Mouse (Mus musculus) liver, adult 2 months (tissue): ENCODE data around the gene Plcb2. TPM values are rescaled to one million over a fixed set of nuclear protein-coding genes. Genes with fewer than 3 reads are reported as not detected.

Experiments used
- DNase-seq: peaks from one replicate; pipeline ENCODE4 v3.0.0-alpha.2; 2011; ENCODE audit warnings: low read depth, low spot score; ENCODE audit errors: extremely low read depth
- H3K27ac ChIP-seq: fragments of 200-500 bp; replicated peaks from 2 replicates; pipeline ENCODE4 v1.5.1; 2012; ENCODE audit warnings: low read depth, mild to moderate bottlenecking, control low read depth, inconsistent platforms, low read length; ENCODE audit not compliant: insufficient read depth
- H3K27me3 ChIP-seq: fragments of 200-500 bp; 2 replicates; pipeline ENCODE4 v1.6.1; 2012; ENCODE audit warnings: mild to moderate bottlenecking, moderate library complexity, low read length, inconsistent platforms; ENCODE audit not compliant: control insufficient read depth, insufficient read depth
- H3K36me3 ChIP-seq: fragments of 200-500 bp; 2 replicates; pipeline ENCODE4 v1.6.1; 2012; ENCODE audit warnings: low read length, inconsistent platforms; ENCODE audit not compliant: control insufficient read depth, insufficient read depth
- H3K4me1 ChIP-seq: fragments of 200-500 bp; 2 replicates; pipeline ENCODE4 v1.6.1; 2011; ENCODE audit warnings: low read length; ENCODE audit not compliant: control insufficient read depth, insufficient read depth
- H3K4me3 ChIP-seq: fragments of 200-500 bp; 2 replicates; pipeline ENCODE4 v1.5.1; 2011; ENCODE audit warnings: low read depth, mild to moderate bottlenecking, control low read depth, low read length, moderate library complexity; ENCODE audit not compliant: insufficient read depth
- H3K79me2 ChIP-seq: fragments of 200-500 bp; 2 replicates; pipeline ENCODE4 v1.6.1; 2012; ENCODE audit warnings: inconsistent platforms, mild to moderate bottlenecking, low read length, moderate library complexity; ENCODE audit not compliant: control insufficient read depth, insufficient read depth
- H3K9ac ChIP-seq: fragments of 200-500 bp; 2 replicates; pipeline ENCODE4 v1.6.1; 2012; ENCODE audit warnings: low read depth, mild to moderate bottlenecking, control low read depth, inconsistent platforms, low read length
- CTCF ChIP-seq: fragments of 200-500 bp; IDR thresholded peaks from 2 replicates; pipeline ENCODE4 v1.5.1; 2011; ENCODE audit warnings: low read depth, low read length, control low read depth
- POLR2A ChIP-seq: fragments of 200-500 bp; IDR thresholded peaks from 2 replicates; pipeline ENCODE4 v1.6.1; 2011; ENCODE audit warnings: low read length, control low read depth; ENCODE audit not compliant: insufficient read depth; ENCODE audit errors: extremely low read depth
- WGBS: fragments of 180-500 bp; shearing (Covaris S2); methylation state at CpG from one replicate; pipeline ENCODE4 v1.1.7; 2018; 5-methylcytosine and 5-hydroxymethylcytosine counted together
- polyA plus RNA-seq: library from polyadenylated mRNA; depleted of rRNA; stranded (reverse); fragments of >200 nt; gene quantifications from 2 replicates; pipeline ENCODE4 v1.2.3, GENCODE M21; 2012; rRNA removed
- total RNA-seq: library from RNA; depleted of rRNA; stranded (reverse); fragments of >200 nt; gene quantifications from 2 replicates; pipeline ENCODE4 v1.2.3, GENCODE M21; 2014; rRNA removed

The Plcb2 gene
- total and polyA plus RNA-seq, 2 experiments, result 0.80 to 1.2 TPM

DNA sequence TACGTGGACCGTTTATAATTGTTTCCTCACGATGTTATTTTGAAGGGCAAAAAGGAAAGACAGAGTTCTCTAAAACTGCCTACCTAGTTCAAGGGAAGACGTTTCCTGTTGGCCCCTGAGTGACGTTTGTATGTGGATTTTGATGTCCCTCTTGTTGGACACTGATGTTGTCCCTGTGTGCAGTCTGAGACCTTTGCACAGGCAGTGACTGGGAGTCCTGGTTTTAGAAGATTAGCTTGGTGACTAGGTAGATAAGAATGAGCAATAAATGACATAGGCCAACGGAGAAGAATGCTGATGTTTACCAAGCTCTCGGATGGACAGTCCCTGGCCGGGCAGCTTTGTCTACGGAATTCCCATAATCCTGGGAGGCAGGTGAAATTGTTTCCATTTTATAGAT, 66.3 kb downstream of the Plcb2 start:
- TF ChIP-seq CTCF (no peak), POLR2A (no peak)

DNA sequence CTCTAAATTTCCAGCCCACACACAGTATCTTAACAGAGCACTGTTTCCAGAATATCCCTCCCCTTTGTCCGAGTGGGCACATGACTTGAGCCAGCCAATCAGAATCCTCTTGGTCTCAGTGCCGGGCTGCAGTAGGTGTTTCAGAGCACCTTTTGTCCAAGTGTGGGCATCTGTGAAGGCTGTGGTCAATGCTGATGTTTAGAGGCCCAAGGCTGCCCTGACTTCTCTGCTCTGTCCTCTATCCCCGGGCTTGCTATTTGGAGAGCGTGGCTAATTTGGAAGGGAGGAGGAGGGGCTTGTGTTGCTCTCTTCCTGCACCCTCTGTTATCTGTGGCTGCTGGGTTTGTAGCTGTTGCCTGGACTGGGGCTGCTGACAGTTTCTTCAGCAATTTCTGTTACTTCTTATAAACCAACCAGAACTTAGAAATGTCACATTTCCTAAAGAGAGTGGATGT, 68.2 kb downstream of the Plcb2 start:
- H3K4me3 ChIP-seq, result peak overlapping the region; percentile 34; the same call in 1 of the 2 replicates
- peak; percentile 24 for DNase-seq
- no peaks in the 10 kb centered on the region for H3K36me3 ChIP-seq
- H3K27me3 ChIP-seq, result peaks cover 8% of the 10 kb centered on the region; the same call in 1 of the 2 replicates
- H3K4me1 ChIP-seq, result no peaks in the 10 kb centered on the region
- H3K9ac ChIP-seq, result no peak overlapping the region
- 4% methylated on average over 4 of the region's 4 CpGs for WGBS
- H3K79me2 ChIP-seq, result no peaks in the 10 kb centered on the region
- no peak overlapping the region for H3K27ac ChIP-seq
- no peak for TF ChIP-seq POLR2A
- TF ChIP-seq CTCF, result no peak

More for the DNA sequence above, 66.3 kb downstream of the Plcb2 start:
- Histone ChIP-seq H3K27me3 (peaks cover 8% of the 10 kb centered on the region; the same call in 1 of the 2 replicates), H3K79me2 (no peaks in the 10 kb centered on the region), H3K4me3 (no peak overlapping the region), H3K27ac (no peak overlapping the region), H3K36me3 (no peaks in the 10 kb centered on the region), H3K4me1 (no peaks in the 10 kb centered on the region), H3K9ac (no peak overlapping the region)
- no peak for DNase-seq
- WGBS, result 74% methylated on average over 9 of the region's 9 CpGs

DNA sequence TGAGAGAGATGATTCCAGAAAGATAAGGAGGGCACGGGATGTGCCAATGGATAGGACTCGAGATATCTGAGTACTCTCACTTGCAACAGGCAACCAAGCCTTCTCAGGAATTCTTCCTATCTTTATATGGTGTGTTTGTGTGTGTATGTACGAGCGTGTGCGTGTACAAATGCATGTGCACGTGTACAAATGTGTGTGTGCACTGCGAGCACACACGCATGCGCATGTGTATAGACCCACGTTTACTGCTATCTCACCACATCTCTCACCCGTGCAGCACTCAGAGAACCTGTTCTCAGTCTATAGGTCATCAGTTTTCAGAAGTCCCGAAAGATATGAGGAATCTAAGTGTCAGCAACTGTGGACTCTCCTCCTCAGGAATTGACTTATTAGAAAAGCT, 68.7 kb downstream of the Plcb2 start:
- Histone ChIP-seq H3K4me3 (no peak overlapping the region), H3K27ac (no peak overlapping the region), H3K9ac (no peak overlapping the region)

DNA sequence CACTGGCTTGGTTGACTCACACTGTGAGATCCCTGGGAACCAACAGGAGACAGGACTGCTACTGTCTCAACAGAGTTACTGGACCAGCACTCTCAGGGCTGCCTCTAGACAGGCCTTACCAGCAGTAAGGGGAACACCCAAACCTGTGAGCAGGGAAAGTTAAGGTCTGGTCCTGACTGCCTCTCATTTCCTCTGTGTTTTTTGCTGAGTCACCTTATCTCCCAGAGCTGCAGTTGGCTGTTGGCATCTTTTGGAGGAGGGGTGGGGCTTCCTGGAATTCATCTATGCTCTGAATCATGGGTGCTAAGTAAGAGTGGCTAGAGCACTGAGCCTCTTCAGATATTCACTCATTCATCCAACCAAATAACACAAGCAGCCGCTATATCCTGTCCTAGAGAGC, 69.2 kb downstream of the Plcb2 start:
- DNase-seq, result peak; percentile 18
- Histone ChIP-seq H3K27me3 (peaks cover 7% of the 10 kb centered on the region; the same call in 1 of the 2 replicates), H3K9ac (no peak overlapping the region), H3K79me2 (no peaks in the 10 kb centered on the region), H3K4me3 (no peak overlapping the region), H3K36me3 (no peaks in the 10 kb centered on the region), H3K4me1 (no peaks in the 10 kb centered on the region), H3K27ac (no peak overlapping the region)
- TF ChIP-seq POLR2A (no peak), CTCF (no peak)
- WGBS, result 73% methylated on average over 1 of the region's 1 CpGs

More for the DNA sequence above, 68.7 kb downstream of the Plcb2 start:
- TF ChIP-seq POLR2A (no peak), CTCF (no peak)
- Histone ChIP-seq H3K27me3 (peaks cover 8% of the 10 kb centered on the region; the same call in 1 of the 2 replicates), H3K79me2 (no peaks in the 10 kb centered on the region), H3K4me1 (no peaks in the 10 kb centered on the region), H3K36me3 (no peaks in the 10 kb centered on the region)
- no peak for DNase-seq
- WGBS, result 79% methylated on average over 12 of the region's 12 CpGs

DNA sequence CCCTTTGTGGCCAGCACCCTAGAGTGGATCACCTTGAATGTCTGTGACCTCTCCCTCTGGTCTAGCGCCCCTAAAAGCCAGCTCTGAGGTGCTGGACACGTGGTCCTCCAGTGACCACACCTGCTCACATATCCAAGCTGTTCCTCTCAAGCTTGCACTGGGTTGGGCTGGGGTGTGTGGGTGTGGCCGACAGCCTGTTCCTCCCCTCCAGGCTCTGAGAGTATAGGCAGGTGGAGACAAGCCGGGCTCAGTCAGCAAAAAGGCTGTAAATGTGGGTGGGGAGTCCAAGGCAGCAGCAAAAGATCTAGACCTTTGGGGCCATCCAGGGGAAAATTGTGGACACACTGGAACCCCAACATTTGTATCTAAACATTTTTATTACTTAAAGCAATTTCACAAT, 69.8 kb downstream of the Plcb2 start:
- Histone ChIP-seq H3K4me3 (no peak overlapping the region), H3K27me3 (peaks cover 2% of the 10 kb centered on the region; the same call in 1 of the 2 replicates), H3K79me2 (no peaks in the 10 kb centered on the region), H3K4me1 (no peaks in the 10 kb centered on the region), H3K27ac (no peak overlapping the region), H3K36me3 (no peaks in the 10 kb centered on the region), H3K9ac (no peak overlapping the region)
- WGBS, result 70% methylated on average over 4 of the region's 4 CpGs
- no peak for DNase-seq
- TF ChIP-seq CTCF, result no peak
- no peak for TF ChIP-seq POLR2A

Other genes starting within 250 kb of the Plcb2 start
- gene Srp14, start 248.7 kb downstream of the Plcb2 start, total RNA-seq, result 59.7 and 72.8 TPM in 2 replicates
- gene Srp14, start 248.7 kb downstream of the Plcb2 start, polyA plus RNA-seq, result 33.4 and 37.3 TPM in 2 replicates
- gene Bmf, start 178.8 kb downstream of the Plcb2 start, total RNA-seq, result 10.9 and 17.0 TPM in 2 replicates
- 3.9 and 5.7 TPM in 2 replicates for gene Bmf, start 178.8 kb downstream of the Plcb2 start, polyA plus RNA-seq
- gene Bub1b, start 130.2 kb downstream of the Plcb2 start, total RNA-seq, result 0.65 and 2.3 TPM in 2 replicates
- gene Bub1b, start 130.2 kb downstream of the Plcb2 start, polyA plus RNA-seq, result 0.20 and 0.21 TPM in 2 replicates
- 0.07 TPM in 1 of 2 replicates, not detected in the other for gene Pak6, start 65.1 kb downstream of the Plcb2 start, total RNA-seq
- 0.23 and 0.25 TPM in 2 replicates for gene Pak6, start 65.1 kb downstream of the Plcb2 start, polyA plus RNA-seq
- gene Ankrd63, start 24.5 kb downstream of the Plcb2 start, total RNA-seq, result not detected in 2 replicates
- not detected in 2 replicates for gene Ankrd63, start 24.5 kb downstream of the Plcb2 start, polyA plus RNA-seq
- 4.4 and 5.4 TPM in 2 replicates for gene Inafm2, start 17.3 kb upstream of the Plcb2 start, total RNA-seq
- gene Inafm2, start 17.3 kb upstream of the Plcb2 start, polyA plus RNA-seq, result 4.7 TPM in 2 replicates
- gene Ccdc9b, start 34.2 kb upstream of the Plcb2 start, total RNA-seq, result 1.1 and 1.9 TPM in 2 replicates
- 0.68 and 0.94 TPM in 2 replicates for gene Ccdc9b, start 34.2 kb upstream of the Plcb2 start, polyA plus RNA-seq
- not detected in 2 replicates for gene Phgr1, start 44.3 kb upstream of the Plcb2 start, total RNA-seq
- 1.0 and 1.6 TPM in 2 replicates for gene Phgr1, start 44.3 kb upstream of the Plcb2 start, polyA plus RNA-seq
- gene Disp2, start 51.3 kb upstream of the Plcb2 start, total RNA-seq, result 1.0 and 1.3 TPM in 2 replicates
- 1.3 and 1.5 TPM in 2 replicates for gene Disp2, start 51.3 kb upstream of the Plcb2 start, polyA plus RNA-seq
- 0.83 and 2.7 TPM in 2 replicates for gene Knstrn, start 85.6 kb upstream of the Plcb2 start, total RNA-seq
- 0.11 and 0.22 TPM in 2 replicates for gene Knstrn, start 85.6 kb upstream of the Plcb2 start, polyA plus RNA-seq
- gene Ivd, start 133.5 kb upstream of the Plcb2 start, total RNA-seq, result 127 and 146 TPM in 2 replicates
- gene Ivd, start 133.5 kb upstream of the Plcb2 start, polyA plus RNA-seq, result 146 and 216 TPM in 2 replicates
- gene Bahd1, start 171.9 kb upstream of the Plcb2 start, total RNA-seq, result 2.3 and 3.1 TPM in 2 replicates
- gene Bahd1, start 171.9 kb upstream of the Plcb2 start, polyA plus RNA-seq, result 5.8 and 6.3 TPM in 2 replicates
- gene Chst14, start 198.1 kb upstream of the Plcb2 start, total RNA-seq, result 0.55 and 1.2 TPM in 2 replicates
- 1.8 and 2.0 TPM in 2 replicates for gene Chst14, start 198.1 kb upstream of the Plcb2 start, polyA plus RNA-seq